Mouse (Mus musculus) ES-Bruce4 (cell line): ENCODE data around the gene Lpgat1.

ENCODE experiments used
- CTCF ChIP-seq: IDR thresholded peaks from one replicate; pipeline ENCODE4 v1.8.1; 2011; ENCODE audit warnings: low read depth, low read length
- EP300 ChIP-seq: IDR thresholded peaks from 2 replicates; pipeline ENCODE4 v1.6.1; 2011; ENCODE audit warnings: low read depth, low read length; ENCODE audit not compliant: insufficient read depth
- POLR2A ChIP-seq: IDR thresholded peaks from one replicate; pipeline ENCODE4 v1.8.1; 2011; ENCODE audit warnings: low read length; ENCODE audit not compliant: insufficient read depth

DNA sequence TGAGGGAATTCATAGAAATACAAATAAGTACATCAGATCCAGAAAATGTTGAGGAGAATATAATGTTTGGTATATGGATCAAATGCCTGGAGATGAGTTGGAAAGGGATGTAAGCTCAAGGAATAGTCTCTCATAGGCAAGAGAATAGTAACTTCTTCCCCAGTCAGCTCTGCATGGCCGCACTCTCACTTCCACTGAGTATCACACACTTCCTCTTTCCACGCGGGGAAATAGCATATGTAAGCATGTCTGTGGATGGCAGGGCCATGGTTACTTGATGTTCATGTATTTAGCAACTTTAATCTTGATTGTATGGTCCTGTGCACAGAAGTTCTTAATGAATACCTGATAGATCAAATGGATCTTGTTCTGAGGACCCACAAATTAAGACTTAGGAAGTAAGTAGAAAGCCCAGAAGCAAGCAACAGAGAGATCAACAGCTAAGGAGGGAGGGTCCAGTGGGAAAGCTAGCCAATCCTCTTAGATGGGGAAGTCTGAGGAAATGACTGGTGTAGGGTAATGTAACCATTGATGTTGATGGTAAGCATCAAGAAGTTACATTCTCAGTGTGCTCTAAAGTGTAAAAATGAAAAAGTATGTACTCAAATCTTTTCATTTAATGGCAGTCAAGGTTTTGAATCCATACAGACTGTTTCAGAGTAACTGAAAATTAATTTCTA is 39.0 kb downstream of the Lpgat1 start:
- TF ChIP-seq CTCF (no peak), EP300 (no peak), POLR2A (no peak)
